Mouse (Mus musculus): ENCODE data around the gene Emc7.

DNA sequence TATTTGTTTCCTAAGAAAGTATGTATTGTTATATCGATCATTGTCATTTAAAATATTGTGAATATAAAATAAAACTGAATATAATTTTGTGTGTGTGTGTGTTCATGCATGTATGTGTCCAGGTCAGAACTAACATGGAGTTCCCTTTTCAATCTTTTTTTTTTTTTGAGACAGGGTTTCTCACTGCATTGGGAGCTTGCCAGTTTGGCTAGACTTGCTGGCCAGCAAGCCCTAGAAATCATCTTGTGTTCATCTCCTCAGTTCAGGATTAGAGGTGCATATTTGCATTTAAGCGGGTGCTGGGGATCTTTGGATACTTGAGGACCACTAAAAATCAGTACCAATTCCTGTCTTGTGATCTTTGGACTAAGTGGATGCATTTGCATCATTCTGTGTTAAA, 17.3 kb downstream of the Emc7 start:
- TF ChIP-seq CTCF (IDR thresholded peaks at IDR 0.05; ENCODE audit: insufficient read depth, low read length): no peak
- no peak for TF ChIP-seq POLR2A (IDR thresholded peaks at IDR 0.05; ENCODE audit: borderline replicate concordance, extremely low read depth, low read depth, low read length)

All from lung, adult 2 months (tissue).